Mouse (Mus musculus): Measurements from ENCODE around the gene Mettl25.

The Mettl25 gene

GRCm38 (mm10) chr10:105840928-105841888 lies at the start of gene Mettl25, which contains the start of gene Ccdc59:
Gene Mettl25, minus strand, starts transcription at chr10:105841380.
Gene Ccdc59, plus strand, starts transcription at chr10:105841067.
- DNase-seq: peak; percentile 97

GRCm38 (mm10) chr10:105867312-105867711 lies 26.1 kb upstream of the Mettl25 start:
- DNase-seq: no peak

- no peak for DNase-seq
Measured at GRCm38 (mm10) chr10:105851136-105851535, 10.0 kb upstream of the Mettl25 start.

- DNase-seq: no peak
Measured at GRCm38 (mm10) chr10:105850286-105850685, 9.1 kb upstream of the Mettl25 start.

- DNase-seq: no peak
Measured at GRCm38 (mm10) chr10:105842574-105842973, 1.4 kb upstream of the Mettl25 start.

- DNase-seq: peak; percentile 10
Measured at GRCm38 (mm10) chr10:105834627-105835228, 6.5 kb downstream of the Mettl25 start.

- no peak for DNase-seq
Measured at GRCm38 (mm10) chr10:105806259-105807010, 34.7 kb downstream of the Mettl25 start.

GRCm38 (mm10) chr10:105803461-105803860 lies 37.7 kb downstream of the Mettl25 start:
- DNase-seq: no peak

GRCm38 (mm10) chr10:105802132-105802531 lies 39.0 kb downstream of the Mettl25 start:
- DNase-seq: no peak

- no peak for DNase-seq
Measured at GRCm38 (mm10) chr10:105801147-105801546, 40.0 kb downstream of the Mettl25 start.

- DNase-seq: no peak
Measured at GRCm38 (mm10) chr10:105797250-105797924, 43.8 kb downstream of the Mettl25 start.

- DNase-seq: no peak
Measured at GRCm38 (mm10) chr10:105793776-105794552, 47.2 kb downstream of the Mettl25 start.

- peak; percentile 30 for DNase-seq
Measured at GRCm38 (mm10) chr10:105788744-105789486, 52.3 kb downstream of the Mettl25 start.

- no peak for DNase-seq
Measured at GRCm38 (mm10) chr10:105783766-105784165, 57.4 kb downstream of the Mettl25 start.

GRCm38 (mm10) chr10:105774382-105774781 lies 66.8 kb downstream of the Mettl25 start:
- peak; percentile 77 for DNase-seq

- DNase-seq: no peak
Measured at GRCm38 (mm10) chr10:105772821-105773302, 68.3 kb downstream of the Mettl25 start.

GRCm38 (mm10) chr10:105763959-105764358 lies 77.2 kb downstream of the Mettl25 start:
- DNase-seq: no peak

- no peak for DNase-seq
Measured at GRCm38 (mm10) chr10:105760460-105760859, 80.7 kb downstream of the Mettl25 start.

- no peak for DNase-seq
Measured at GRCm38 (mm10) chr10:105760046-105760445, 81.1 kb downstream of the Mettl25 start.

- no peak for DNase-seq
Measured at GRCm38 (mm10) chr10:105753831-105754605, 87.2 kb downstream of the Mettl25 start.

All from right cerebral cortex, postnatal 14 days (tissue).